Mouse (Mus musculus) thymus, adult 2 months (tissue): ENCODE measurements around the gene Smc6. TPM values are rescaled to one million over a fixed set of nuclear protein-coding genes. Genes with fewer than 3 reads are reported as not detected.

ENCODE experiments used
- DNase-seq: peaks from one replicate; pipeline ENCODE4 v3.0.0; 2021
- H3K27ac ChIP-seq: fragments of 200-500 bp; 2 replicates; pipeline ENCODE4 v1.5.1; 2012; ENCODE audit warnings: low read length, control low read depth; ENCODE audit not compliant: control insufficient read depth, insufficient read depth
- H3K27me3 ChIP-seq: fragments of 200-500 bp; 2 replicates; pipeline ENCODE4 v1.6.1; 2012; ENCODE audit warnings: mild to moderate bottlenecking, low read length, moderate library complexity, mixed read lengths; ENCODE audit not compliant: control insufficient read depth, insufficient read depth
- H3K36me3 ChIP-seq: fragments of 200-500 bp; 2 replicates; pipeline ENCODE4 v1.6.1; 2012; ENCODE audit warnings: mild to moderate bottlenecking, low read length, moderate library complexity; ENCODE audit not compliant: control insufficient read depth, insufficient read depth
- H3K4me1 ChIP-seq: fragments of 200-500 bp; replicated peaks from 2 replicates; pipeline ENCODE4 v1.6.1; 2012; ENCODE audit warnings: low read length; ENCODE audit not compliant: control insufficient read depth, insufficient read depth
- H3K4me3 ChIP-seq: fragments of 200-500 bp; 2 replicates; pipeline ENCODE4 v1.5.1; 2012; ENCODE audit warnings: mild to moderate bottlenecking, low read length, control low read depth, moderate library complexity; ENCODE audit not compliant: control insufficient read depth, insufficient read depth
- CTCF ChIP-seq: fragments of 200-500 bp; IDR thresholded peaks from 2 replicates; pipeline ENCODE4 v1.5.1; 2012; ENCODE audit warnings: mild to moderate bottlenecking, control low read depth, low read length, moderate library complexity, borderline replicate concordance; ENCODE audit not compliant: control insufficient read depth, poor library complexity, insufficient read depth; ENCODE audit errors: extremely low read depth
- POLR2A ChIP-seq: fragments of 200-500 bp; IDR thresholded peaks from 2 replicates; pipeline ENCODE4 v1.6.1; 2012; ENCODE audit warnings: mild to moderate bottlenecking, low read length, control low read depth, moderate library complexity; ENCODE audit not compliant: control insufficient read depth, poor library complexity, insufficient read depth; ENCODE audit errors: extremely low read depth
- WGBS: fragments of 180-500 bp; shearing (Covaris S2); methylation state at CpG from one replicate; pipeline ENCODE4 v1.1.7; 2018; 5-methylcytosine and 5-hydroxymethylcytosine counted together
- polyA plus RNA-seq: library from polyadenylated mRNA; depleted of rRNA; stranded (reverse); fragments of >200 nt; gene quantifications from 2 replicates; pipeline ENCODE4 v1.2.3, GENCODE M21; 2012

The Smc6 gene
- polyA plus RNA-seq, 1 experiment, result 11.3 TPM

DNA sequence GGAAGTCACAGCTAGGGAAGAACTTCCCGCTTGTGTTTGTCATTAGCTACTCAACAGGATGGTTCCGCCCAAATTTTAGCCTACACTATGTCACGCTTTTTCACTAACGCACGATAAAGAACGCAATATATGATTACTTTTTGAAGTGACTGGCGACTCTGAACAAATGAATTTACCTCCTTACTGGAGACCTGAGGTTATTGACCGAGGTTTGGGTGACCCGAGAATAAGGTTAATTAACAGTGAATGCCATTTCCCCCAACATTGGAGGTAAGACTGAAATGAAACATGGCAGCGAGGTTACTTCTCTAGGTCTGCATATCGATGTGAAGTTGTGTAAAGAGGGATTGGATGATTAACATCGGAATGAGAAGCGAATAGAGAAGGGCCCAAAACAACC lies 791 bp upstream of the Smc6 start:
- Histone ChIP-seq H3K27me3 (no peaks in the 10 kb centered on the region), H3K27ac (no peak overlapping the region), H3K4me3 (no peak overlapping the region), H3K36me3 (no peaks in the 10 kb centered on the region), H3K4me1 (peaks cover 5% of the 10 kb centered on the region; the same call in 1 of the 2 replicates)
- no peak for DNase-seq
- TF ChIP-seq POLR2A (no peak), CTCF (no peak)
- WGBS, result 8% methylated on average over 13 of the region's 13 CpGs

DNA sequence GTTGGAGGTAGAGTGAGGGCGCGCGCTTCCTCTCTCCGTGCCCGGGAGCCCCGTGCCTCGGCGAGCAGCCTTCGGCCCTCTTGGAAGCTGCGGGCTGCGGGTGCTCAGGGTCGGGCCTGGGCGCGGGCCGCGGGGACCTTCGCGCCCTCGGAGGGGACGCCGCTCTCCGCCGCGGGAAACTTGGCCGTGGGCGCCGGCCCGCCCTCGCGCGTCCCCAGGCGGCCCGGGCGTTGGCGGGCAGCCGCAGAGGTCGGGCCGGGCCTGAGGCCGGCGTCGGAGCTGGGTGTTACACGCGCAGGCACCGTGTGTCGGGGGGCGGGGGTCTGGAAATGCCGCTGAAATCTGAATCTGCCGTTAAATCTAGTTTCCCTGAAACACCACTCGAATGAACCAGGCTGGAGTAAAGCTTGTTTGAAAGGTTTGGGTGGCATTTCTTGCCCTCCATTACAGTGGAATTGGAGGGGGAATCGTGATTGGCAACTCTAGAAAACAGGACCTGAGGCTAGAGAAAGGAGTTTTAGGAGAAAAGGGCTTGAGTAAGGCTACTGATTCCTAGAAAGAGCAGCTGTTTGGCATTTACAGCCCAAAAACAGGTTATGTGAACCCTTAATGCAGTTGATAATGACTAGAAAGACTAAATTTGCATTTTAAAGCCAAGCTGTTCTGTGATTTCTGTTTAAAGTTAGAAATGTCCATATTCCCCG lies 748 bp downstream of the Smc6 start:
- Histone ChIP-seq H3K36me3 (no peaks in the 10 kb centered on the region; the same call in 1 of the 2 replicates), H3K27me3 (no peaks in the 10 kb centered on the region), H3K4me3 (peak overlapping the region; percentile 76), H3K27ac (0 out of 2 replicates have a peak overlapping the region, but pooled peaks have one; percentile 2), H3K4me1 (peaks cover 5% of the 10 kb centered on the region; the same call in 1 of the 2 replicates)
- peak; percentile 53 for DNase-seq
- WGBS, result under 1% methylated on average over 51 of the region's 51 CpGs
- TF ChIP-seq POLR2A, result no peak
- TF ChIP-seq CTCF, result no peak

- H3K27me3 ChIP-seq, result no peaks in the 10 kb centered on the region
- 20% methylated on average over 4 of the region's 4 CpGs for WGBS
- peaks cover 3% of the 10 kb centered on the region; the same call in 1 of the 2 replicates for H3K36me3 ChIP-seq
- H3K4me3 ChIP-seq, result peak overlapping the region; percentile 28; the same call in 1 of the 2 replicates
- no peak overlapping the region for H3K27ac ChIP-seq
- TF ChIP-seq CTCF (no peak), POLR2A (no peak)
- no peak for DNase-seq
- H3K4me1 ChIP-seq, result peaks cover 5% of the 10 kb centered on the region; the same call in 1 of the 2 replicates
Measured at GRCm38 (mm10) chr12:11267030-11267429, 1.3 kb downstream of the Smc6 start.

DNA sequence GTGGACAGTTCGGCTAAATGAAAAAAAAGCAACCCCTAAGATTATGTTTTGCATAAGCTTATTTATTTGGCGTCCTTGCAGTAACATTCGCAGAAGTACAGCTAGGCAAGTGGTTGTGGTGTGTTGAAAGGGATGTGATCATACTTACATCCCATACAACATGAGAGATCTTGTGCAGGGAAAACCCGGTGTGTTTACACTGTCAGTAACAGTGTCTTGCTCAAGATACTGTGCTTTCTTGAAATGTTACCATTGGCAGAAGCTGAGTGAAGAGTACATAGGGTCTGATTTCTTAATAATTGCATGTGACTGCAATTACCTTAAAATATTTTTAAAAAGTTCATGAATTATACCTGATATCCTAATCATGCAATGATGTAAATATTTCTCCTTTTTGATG lies 6.9 kb downstream of the Smc6 start:
- TF ChIP-seq CTCF, result no peak
- TF ChIP-seq POLR2A, result no peak
- Histone ChIP-seq H3K36me3 (peaks cover 22% of the 10 kb centered on the region; the same call in 1 of the 2 replicates), H3K4me3 (no peak overlapping the region), H3K4me1 (no peaks in the 10 kb centered on the region), H3K27ac (no peak overlapping the region), H3K27me3 (no peaks in the 10 kb centered on the region)
- 97% methylated on average over 4 of the region's 4 CpGs for WGBS
- DNase-seq, result no peak

DNA sequence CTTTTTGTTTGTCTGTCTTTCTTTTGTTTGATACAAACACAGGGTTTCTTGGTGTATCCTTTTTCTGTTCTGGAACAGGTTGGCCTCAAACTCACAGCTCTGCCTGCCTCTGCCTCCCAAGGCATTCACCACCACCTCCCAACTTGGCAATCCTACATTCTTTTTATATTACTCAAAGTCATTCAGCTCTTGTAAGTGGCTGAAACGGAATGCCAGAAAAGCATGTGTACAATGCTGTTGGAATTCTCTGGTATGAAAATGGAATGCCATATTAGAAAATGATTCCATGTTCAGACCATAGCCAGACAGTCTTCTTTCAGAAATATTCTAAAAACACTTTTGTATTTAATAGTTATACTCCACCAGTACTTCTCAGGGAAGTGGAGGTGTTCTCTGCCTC lies 7.5 kb downstream of the Smc6 start:
- DNase-seq, result no peak
- H3K36me3 ChIP-seq, result peaks cover 22% of the 10 kb centered on the region; the same call in 1 of the 2 replicates
- no peak overlapping the region for H3K27ac ChIP-seq
- TF ChIP-seq CTCF (no peak), POLR2A (no peak)
- H3K4me3 ChIP-seq, result no peak overlapping the region
- no peaks in the 10 kb centered on the region for H3K4me1 ChIP-seq
- WGBS, result 100% methylated on average over 1 of the region's 1 CpGs
- no peaks in the 10 kb centered on the region for H3K27me3 ChIP-seq

DNA sequence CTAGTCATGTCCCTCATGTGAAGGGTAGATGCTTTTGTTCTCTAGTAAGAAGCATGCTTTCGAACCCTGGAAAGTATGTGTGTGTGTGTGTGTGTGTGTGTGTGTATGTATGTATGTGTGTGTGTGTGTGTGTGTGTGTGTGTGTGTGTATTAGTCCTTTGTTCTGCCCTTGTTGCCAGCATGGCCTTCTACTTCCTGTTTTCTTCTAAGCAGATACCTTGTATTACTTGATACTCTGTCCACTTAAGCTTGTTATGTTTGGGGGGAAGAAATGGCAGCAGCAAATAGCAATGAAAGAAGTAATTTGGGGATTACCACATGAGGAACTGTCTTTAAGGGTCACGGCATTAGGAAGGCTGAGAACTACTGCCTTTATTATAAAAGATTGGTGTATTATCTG lies 10.9 kb downstream of the Smc6 start:
- Histone ChIP-seq H3K27me3 (no peaks in the 10 kb centered on the region), H3K4me1 (no peaks in the 10 kb centered on the region), H3K36me3 (peaks cover 29% of the 10 kb centered on the region), H3K4me3 (no peak overlapping the region), H3K27ac (no peak overlapping the region)
- TF ChIP-seq CTCF (no peak), POLR2A (no peak)
- DNase-seq, result no peak
- whole genome bisulfite sequencing, result 94% methylated on average over 2 of the region's 2 CpGs

DNA sequence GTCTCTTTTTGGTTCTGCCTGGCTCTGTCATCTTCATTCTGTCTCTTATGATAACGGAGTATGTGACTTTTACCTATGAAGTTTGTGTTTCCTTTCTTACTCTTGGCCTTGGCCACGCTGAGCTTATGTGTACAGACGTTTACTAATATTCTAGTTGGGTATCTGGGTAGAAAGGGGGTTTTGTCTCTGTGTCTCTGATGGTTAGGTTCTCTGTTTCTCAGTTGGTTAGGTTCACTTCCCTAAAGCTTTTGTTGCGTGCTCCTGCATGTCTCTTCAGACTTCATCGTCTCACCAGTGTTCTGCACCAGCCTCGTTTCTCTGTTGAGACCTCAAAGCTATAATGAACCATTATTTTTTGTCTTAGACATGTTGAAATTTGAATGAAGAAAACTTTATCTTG lies 11.5 kb downstream of the Smc6 start:
- no peak for DNase-seq
- WGBS, result 91% methylated on average over 6 of the region's 6 CpGs
- Histone ChIP-seq H3K4me1 (no peaks in the 10 kb centered on the region), H3K27me3 (no peaks in the 10 kb centered on the region), H3K27ac (no peak overlapping the region), H3K36me3 (peaks cover 28% of the 10 kb centered on the region), H3K4me3 (no peak overlapping the region)
- TF ChIP-seq CTCF (no peak), POLR2A (no peak)
